In the genomic region with DNA sequence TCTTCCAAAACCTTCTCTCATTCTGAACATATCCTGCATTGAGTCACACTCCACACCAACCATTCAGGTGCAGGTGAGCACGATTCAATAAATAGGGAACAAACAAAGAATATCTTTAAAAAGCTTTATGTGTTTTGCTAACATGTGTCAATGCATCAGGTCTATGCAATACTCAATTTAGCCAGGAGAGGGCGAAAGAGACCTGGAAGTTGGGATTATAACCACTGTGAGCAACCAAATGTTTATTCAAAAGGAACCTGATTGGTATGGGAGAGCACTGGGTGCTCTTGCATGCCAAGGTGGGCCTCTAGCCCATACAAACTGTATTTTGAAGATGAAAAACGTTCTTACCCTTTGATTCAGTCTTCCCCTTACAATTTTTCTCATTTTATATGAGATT, we compare ENCODE assay signal across 8 mouse cellular contexts. TPM values are rescaled to one million over a fixed set of nuclear protein-coding genes. Genes with fewer than 3 reads are reported as not detected.
DNase-seq lines count a peak whose midpoint lies in the region; ATAC-seq and TF ChIP-seq lines count a peak whose summit lies in the region.
"Had no signal": no experiment of that assay in that cellular context is flagged by ENCODE, and none has a peak within 500 bp of the region (broad histone marks: within the 10 kb centered on the region; RNA-seq: fewer than 3 reads in every experiment).

No protein-coding gene starts in this region.

- H3K27me3 ChIP-seq in C2C12 (ENCODE audit: control insufficient read depth, insufficient read depth, insufficient read length) = no peaks in the 10 kb centered on the region
- H3K27me3 ChIP-seq in forebrain, embryonic 13.5 days = no peaks in the 10 kb centered on the region
- H3K27me3 ChIP-seq in kidney, postnatal 0 days (ENCODE audit: insufficient read depth, low read length) = no peaks in the 10 kb centered on the region
- H3K27me3 ChIP-seq in liver, embryonic 14.5 days (ENCODE audit: control insufficient read depth, insufficient read depth, low read length) = no peaks in the 10 kb centered on the region
- H3K27me3 ChIP-seq: limb, embryonic 13.5 days had no signal

- no peaks in the 10 kb centered on the region for H3K4me1 ChIP-seq in bone marrow, adult 2 months (ENCODE audit: control insufficient read depth, insufficient read depth, low read length)
- H3K4me1 ChIP-seq in forebrain, embryonic 13.5 days = no peaks in the 10 kb centered on the region
- H3K4me1 ChIP-seq in kidney, postnatal 0 days (replicated peaks; ENCODE audit: insufficient read depth, low read length) = no peaks in the 10 kb centered on the region
- H3K4me1 ChIP-seq in liver, embryonic 14.5 days (replicated peaks; ENCODE audit: control insufficient read depth in 2 of 2, insufficient read depth in 2 of 2, low read length in 1 of 2) = no peaks in the 10 kb centered on the region
- H3K4me1 ChIP-seq: limb, embryonic 13.5 days had no signal

- H3K79me3 ChIP-seq in C2C12 (ENCODE audit: low read depth) = no peaks in the 10 kb centered on the region

- no peak overlapping the region for H3K9ac ChIP-seq in forebrain, embryonic 13.5 days
- no peak overlapping the region for H3K9ac ChIP-seq in kidney, postnatal 0 days (ENCODE audit: low read depth, low read length)
- H3K9ac ChIP-seq in liver, embryonic 14.5 days (replicated peaks) = no peak overlapping the region
- H3K9ac ChIP-seq: limb, embryonic 13.5 days had no signal

- no peak overlapping the region for H3ac ChIP-seq in C2C12 (ENCODE audit: control insufficient read depth, insufficient read length, low read depth)

- H3K36me3 ChIP-seq in C2C12 (ENCODE audit: control insufficient read depth, insufficient read depth) = no peaks in the 10 kb centered on the region
- H3K36me3 ChIP-seq in forebrain, embryonic 13.5 days (ENCODE audit: poor library complexity, severe bottlenecking) = no peaks in the 10 kb centered on the region
- H3K36me3 ChIP-seq in kidney, postnatal 0 days (ENCODE audit: insufficient read depth, low read length) = no peaks in the 10 kb centered on the region
- no peaks in the 10 kb centered on the region for H3K36me3 ChIP-seq in liver, embryonic 14.5 days (replicated peaks; ENCODE audit: control insufficient read depth, insufficient read depth, low read depth)
- H3K36me3 ChIP-seq: limb, embryonic 13.5 days had no signal

- no peak overlapping the region for H3K27ac ChIP-seq in bone marrow, adult 2 months (ENCODE audit: control insufficient read depth, insufficient read depth, low read depth, low read length, poor library complexity)
- no peak overlapping the region for H3K27ac ChIP-seq in forebrain, embryonic 13.5 days
- no peak overlapping the region for H3K27ac ChIP-seq in kidney, postnatal 0 days
- H3K27ac ChIP-seq in liver, embryonic 14.5 days = no peak overlapping the region
- H3K27ac ChIP-seq: limb, embryonic 13.5 days had no signal

- WGBS in bone marrow, adult 2 months = 0% methylated on average over 3 of the region's 3 CpGs
- 6% methylated on average over 3 of the region's 3 CpGs for WGBS in forebrain, embryonic 13.5 days
- WGBS in kidney, postnatal 0 days = 0% methylated on average over 3 of the region's 3 CpGs
- 0% methylated on average over 3 of the region's 3 CpGs for WGBS in liver, embryonic 14.5 days (ENCODE audit: insufficient replicate concordance)

- DNase-seq in 416B (ENCODE audit: low read depth) = peak; percentile 39
- peak; percentile 62 for DNase-seq in kidney, postnatal 0 days (ENCODE audit: low spot score)
- DNase-seq in liver, embryonic 14.5 days (ENCODE audit: low read depth in 3 of 3, low spot score in 3 of 3) = peak in 2 of 3 experiments; percentile 1 to 5
- DNase-seq in skeletal muscle tissue, adult 2 months (ENCODE audit: low read depth, low spot score) = peak; percentile 28

- no peak for TF ChIP-seq POLR2A in bone marrow, adult 2 months (IDR thresholded peaks at IDR 0.05; ENCODE audit: borderline replicate concordance, control insufficient read depth, low read depth, low read length)

- H3K4me3 ChIP-seq in C2C12 (ENCODE audit: insufficient read depth, poor library complexity, severe bottlenecking) = no peak overlapping the region
- H3K4me3 ChIP-seq in bone marrow, adult 2 months (replicated peaks; ENCODE audit: control insufficient read depth, low read depth, low read length) = no peak overlapping the region
- H3K4me3 ChIP-seq in forebrain, embryonic 13.5 days = no peak overlapping the region
- no peak overlapping the region for H3K4me3 ChIP-seq in kidney, postnatal 0 days (replicated peaks; ENCODE audit: low read depth, low read length)
- H3K4me3 ChIP-seq in liver, embryonic 14.5 days (ENCODE audit: insufficient read depth in 1 of 2, low read depth in 2 of 2, low read length in 2 of 2) = no peak overlapping the region
- H3K4me3 ChIP-seq: limb, embryonic 13.5 days had no signal

- H3K79me2 ChIP-seq in C2C12 (ENCODE audit: control insufficient read depth, insufficient read depth) = no peaks in the 10 kb centered on the region

- peak; percentile 5 for TF ChIP-seq CTCF in C2C12 (IDR thresholded peaks at IDR 0.05; ENCODE audit: control insufficient read depth, insufficient read depth, insufficient read length)
- 0 out of 2 replicates have a peak, but pooled peaks have one; percentile 10 for TF ChIP-seq CTCF in bone marrow, adult 2 months (IDR thresholded peaks at IDR 0.05; ENCODE audit: control insufficient read depth, insufficient read depth, low read length)
- TF ChIP-seq CTCF in kidney, postnatal 0 days (IDR thresholded peaks at IDR 0.05; ENCODE audit: low read depth) = peak; percentile 77
- TF ChIP-seq CTCF in liver, embryonic 14.5 days (IDR thresholded peaks at IDR 0.05; ENCODE audit: low read depth) = peak; percentile 59

- no peak overlapping the region for H3K4me2 ChIP-seq in forebrain, embryonic 13.5 days
- H3K4me2 ChIP-seq in kidney, postnatal 0 days (ENCODE audit: low read length) = no peak overlapping the region
- H3K4me2 ChIP-seq in liver, embryonic 14.5 days (ENCODE audit: low read depth) = no peak overlapping the region
- H3K4me2 ChIP-seq: limb, embryonic 13.5 days had no signal

- no peaks in the 10 kb centered on the region for H3K9me3 ChIP-seq in forebrain, embryonic 13.5 days (replicated peaks)
- H3K9me3 ChIP-seq in kidney, postnatal 0 days (replicated peaks; ENCODE audit: low read length) = no peaks in the 10 kb centered on the region
- no peaks in the 10 kb centered on the region for H3K9me3 ChIP-seq in liver, embryonic 14.5 days (ENCODE audit: control insufficient read depth, low read length)
- H3K9me3 ChIP-seq: limb, embryonic 13.5 days had no signal

- no peak for TF ChIP-seq EP300 in liver, embryonic 14.5 days (IDR thresholded peaks at IDR 0.05; ENCODE audit: low read depth)

- 0 out of 2 replicates have a peak, but pooled peaks have one; percentile 36 for ATAC-seq in forebrain, embryonic 13.5 days
- no peak for ATAC-seq in kidney, postnatal 0 days (replicated peaks; ENCODE audit: low FRiP score, low read depth)
- ATAC-seq in liver, embryonic 14.5 days (ENCODE audit: insufficient read depth) = no peak

TF ChIP-seq in C2C12, 6 proteins besides CTCF, POLR2A, EP300 and RAD21:
- TF ChIP-seq CEBPB (IDR thresholded peaks at IDR 0.05; ENCODE audit: low read depth) = no peak
- no peak for TF ChIP-seq MYOD1 (IDR thresholded peaks at IDR 0.05; ENCODE audit: control insufficient read depth, insufficient read length, low read depth)
- no peak for TF ChIP-seq MYOG (IDR thresholded peaks at IDR 0.05; ENCODE audit: control insufficient read depth, extremely low read depth, insufficient read length)
- no peak for TF ChIP-seq FOSL1 (IDR thresholded peaks at IDR 0.05; ENCODE audit: insufficient read depth, low read length, poor library complexity, severe bottlenecking)
- TF ChIP-seq MAX (IDR thresholded peaks at IDR 0.05) = no peak
- TF ChIP-seq USF1 (IDR thresholded peaks at IDR 0.05; ENCODE audit: low read depth) = no peak

RNA-seq across cellular contexts. Expression of a gene that starts 1.8 kb away (rescaled TPM):
- polyA plus RNA-seq in C2C12 (2012; fragmentation: generic; extraction: Trizol) = not detected
- polyA plus RNA-seq in bone marrow, adult 2 months (2011; ENCODE audit: insufficient read depth, insufficient read length, low replicate concordance, missing spikeins) = not detected in 2 replicates
- polyA plus RNA-seq in forebrain, embryonic 13.5 days (2015; fragmentation: Nextera tagmentation; extraction: Ambion mirVana) = not detected in 2 replicates
- not detected in 2 replicates for polyA plus RNA-seq in kidney, postnatal 0 days (2015; fragmentation: Nextera tagmentation; extraction: Ambion mirVana)
- not detected in 2 replicates for polyA plus RNA-seq in liver, embryonic 14.5 days (2012; rRNA removed)
- polyA plus RNA-seq in liver, embryonic 14.5 days (2014; fragmentation: Nextera tagmentation; extraction: Ambion mirVana) = not detected in 2 replicates
- polyA plus RNA-seq: limb, embryonic 13.5 days had no signal

RNA-seq across cellular contexts. Expression of a gene that starts 2.7 kb away (rescaled TPM):
- polyA plus RNA-seq in C2C12 (2012; fragmentation: generic; extraction: Trizol) = 3.2 TPM
- polyA plus RNA-seq in bone marrow, adult 2 months (2011; ENCODE audit: insufficient read depth, insufficient read length, low replicate concordance, missing spikeins) = 3.4 and 5.6 TPM in 2 replicates
- polyA plus RNA-seq in forebrain, embryonic 13.5 days (2015; fragmentation: Nextera tagmentation; extraction: Ambion mirVana) = 89.1 and 90.2 TPM in 2 replicates
- 70.2 and 71.8 TPM in 2 replicates for polyA plus RNA-seq in kidney, postnatal 0 days (2015; fragmentation: Nextera tagmentation; extraction: Ambion mirVana)
- polyA plus RNA-seq in liver, embryonic 14.5 days (2012; rRNA removed) = 0.41 and 1.2 TPM in 2 replicates
- polyA plus RNA-seq in liver, embryonic 14.5 days (2014; fragmentation: Nextera tagmentation; extraction: Ambion mirVana) = 1.4 and 1.9 TPM in 2 replicates

RNA-seq across cellular contexts. Expression of a gene that starts 32.9 kb away (rescaled TPM):
- polyA plus RNA-seq in C2C12 (2012; fragmentation: generic; extraction: Trizol) = 45.6 TPM
- 13.9 TPM in 1 of 2 replicates, not detected in the other for polyA plus RNA-seq in bone marrow, adult 2 months (2011; ENCODE audit: insufficient read depth, insufficient read length, low replicate concordance, missing spikeins)
- polyA plus RNA-seq in forebrain, embryonic 13.5 days (2015; fragmentation: Nextera tagmentation; extraction: Ambion mirVana) = 113 and 115 TPM in 2 replicates
- 97.1 and 100 TPM in 2 replicates for polyA plus RNA-seq in kidney, postnatal 0 days (2015; fragmentation: Nextera tagmentation; extraction: Ambion mirVana)
- 5.2 and 5.9 TPM in 2 replicates for polyA plus RNA-seq in liver, embryonic 14.5 days (2012; rRNA removed)
- 3.5 and 5.3 TPM in 2 replicates for polyA plus RNA-seq in liver, embryonic 14.5 days (2014; fragmentation: Nextera tagmentation; extraction: Ambion mirVana)

RNA-seq across cellular contexts. Expression of a gene that starts 59.6 kb away (rescaled TPM):
- 53.4 TPM for polyA plus RNA-seq in C2C12 (2012; fragmentation: generic; extraction: Trizol)
- polyA plus RNA-seq in bone marrow, adult 2 months (2011; ENCODE audit: insufficient read depth, insufficient read length, low replicate concordance, missing spikeins) = 13.9 TPM in 1 of 2 replicates, not detected in the other
- 85.7 and 88.0 TPM in 2 replicates for polyA plus RNA-seq in forebrain, embryonic 13.5 days (2015; fragmentation: Nextera tagmentation; extraction: Ambion mirVana)
- 78.5 and 82.8 TPM in 2 replicates for polyA plus RNA-seq in kidney, postnatal 0 days (2015; fragmentation: Nextera tagmentation; extraction: Ambion mirVana)
- polyA plus RNA-seq in liver, embryonic 14.5 days (2012; rRNA removed) = 6.7 and 7.9 TPM in 2 replicates
- polyA plus RNA-seq in liver, embryonic 14.5 days (2014; fragmentation: Nextera tagmentation; extraction: Ambion mirVana) = 4.2 and 4.3 TPM in 2 replicates

Comparison
In these comparisons a context has a peak if more than half of its experiments do, and no peak if none do; other contexts are left out.
1. DNase-seq: peak in every context shown above with its lines; median percentile 62 in kidney, postnatal 0 days; 39 in 416B; 28 in skeletal muscle tissue, adult 2 months; 3 in liver, embryonic 14.5 days.
2. CTCF ChIP-seq: peak in every context shown above with its lines; median percentile 77 in kidney, postnatal 0 days; 59 in liver, embryonic 14.5 days; 10 in bone marrow, adult 2 months; 5 in C2C12.
3. RNA of a gene that starts 2.7 kb away (polyA plus RNA-seq): 89.1 to 90.2 TPM in forebrain, embryonic 13.5 days and 70.2 to 71.8 TPM in kidney, postnatal 0 days; 3.4 to 5.6 TPM in bone marrow, adult 2 months, 3.2 TPM in C2C12 (single experiment) and 0.41 to 1.9 TPM in liver, embryonic 14.5 days; every median in the first group is over 10 times any median in the second.